Mouse (Mus musculus): ENCODE data around the gene Itga9.
A peak's percentile ranks its signal among the peaks of the same experiment; 100 is the strongest.

Itga9 gene

DNA sequence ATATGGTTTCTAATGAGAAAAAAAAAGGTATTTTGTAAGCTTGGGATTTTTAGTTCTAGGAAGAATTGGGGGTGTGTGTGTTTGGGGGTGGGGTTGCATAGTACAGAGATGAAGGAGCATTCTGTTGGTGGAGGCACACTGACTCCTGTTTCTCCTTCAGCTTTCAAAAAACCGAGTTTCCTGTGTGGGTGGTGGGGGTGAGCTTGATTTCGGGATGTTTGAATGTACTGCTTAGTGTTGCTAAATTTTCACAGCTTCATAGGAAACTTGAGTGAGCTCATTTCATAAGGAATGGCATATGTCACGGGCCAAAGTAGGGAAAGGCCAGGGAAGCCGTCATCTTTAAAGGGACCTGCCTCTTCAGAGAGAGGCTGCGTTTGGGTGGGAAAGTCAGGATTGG is 122.5 kb downstream of the Itga9 start:
- DNase-seq (ENCODE audit: low spot score): no peak

DNA sequence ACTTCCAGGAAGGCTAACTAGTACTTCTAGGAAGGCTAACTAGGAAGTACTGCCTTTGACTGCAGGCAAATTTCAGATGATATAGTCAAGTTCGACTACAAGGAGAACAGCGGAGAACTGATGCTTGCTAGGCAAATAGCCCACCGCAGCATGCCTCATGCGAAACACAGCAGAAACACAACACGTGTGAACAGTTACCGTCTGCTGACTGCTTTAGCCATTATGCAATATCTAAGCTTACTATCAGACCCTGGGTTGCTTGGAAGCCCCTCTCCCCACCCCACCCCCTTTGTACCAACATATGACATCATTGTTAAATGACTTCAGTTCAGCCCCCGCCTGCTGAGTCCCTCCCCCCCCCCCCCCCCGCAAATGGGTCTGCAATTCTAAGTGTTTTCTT is 123.7 kb downstream of the Itga9 start:
- no peak for DNase-seq (ENCODE audit: low spot score)

DNA sequence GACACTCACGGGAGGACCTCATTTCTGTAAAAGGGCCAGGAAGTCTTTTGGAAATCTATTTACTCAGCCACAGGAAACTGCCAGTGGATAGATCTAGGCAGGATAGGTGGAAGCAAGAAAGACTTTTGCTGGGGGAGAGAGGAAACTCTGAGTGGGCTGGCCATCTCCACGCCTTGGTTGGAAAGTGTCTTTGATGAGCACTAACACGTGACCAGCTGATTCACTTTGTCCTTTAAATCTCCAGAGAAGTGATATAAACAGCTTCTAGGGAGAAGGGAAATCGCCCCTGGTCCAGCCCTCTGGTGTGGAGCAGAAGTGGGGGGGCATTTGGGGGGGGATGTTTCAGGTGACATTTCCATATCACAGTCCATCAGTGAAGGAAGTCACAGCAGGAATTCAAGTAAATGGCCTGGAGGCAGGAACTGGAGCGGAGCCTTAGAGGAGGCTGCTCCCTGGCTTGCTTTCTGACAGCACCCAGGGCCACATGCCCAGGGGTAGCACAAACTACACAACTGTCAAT is 124.4 kb downstream of the Itga9 start:
- DNase-seq (ENCODE audit: low spot score): no peak

DNA sequence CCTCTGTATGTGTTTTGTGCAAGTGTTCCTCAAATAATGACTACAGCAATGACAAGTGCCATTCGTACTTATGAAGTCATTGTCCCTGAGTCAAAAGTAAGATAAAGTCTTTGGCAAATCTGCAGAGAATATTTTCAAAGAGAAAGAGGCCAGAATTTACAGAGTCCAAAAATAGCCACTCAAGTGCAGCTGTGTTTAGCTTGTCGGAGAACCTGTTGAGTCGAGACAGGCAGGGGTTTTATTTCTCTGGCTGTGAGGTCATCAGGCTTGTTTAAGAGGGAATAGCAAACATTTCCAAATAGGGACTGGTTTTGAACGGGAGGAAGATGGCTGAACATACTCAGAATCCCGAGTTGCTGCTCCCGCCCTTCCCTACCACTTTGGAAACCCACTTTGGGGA is 125.2 kb downstream of the Itga9 start:
- no peak for DNase-seq (ENCODE audit: low spot score)

DNA sequence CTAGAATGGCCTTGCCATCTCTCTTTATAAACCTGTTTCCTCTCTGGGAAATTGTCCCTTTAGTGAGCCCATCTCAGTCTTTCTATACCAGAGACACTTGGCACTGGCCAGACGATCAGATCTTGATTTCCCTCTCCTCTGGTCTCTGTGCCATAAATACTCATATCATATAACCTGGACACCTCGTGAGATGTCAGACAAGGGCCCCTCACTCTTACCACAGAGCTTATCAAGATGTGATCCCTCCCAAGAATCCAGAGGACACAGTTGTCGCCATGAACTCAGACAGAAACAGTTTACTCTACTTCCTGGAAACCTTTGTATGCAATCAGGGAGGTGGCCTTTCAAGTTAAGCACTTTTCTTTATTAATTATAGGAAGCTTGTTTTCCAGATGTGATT is 127.1 kb downstream of the Itga9 start:
- no peak for DNase-seq (ENCODE audit: low spot score)

DNA sequence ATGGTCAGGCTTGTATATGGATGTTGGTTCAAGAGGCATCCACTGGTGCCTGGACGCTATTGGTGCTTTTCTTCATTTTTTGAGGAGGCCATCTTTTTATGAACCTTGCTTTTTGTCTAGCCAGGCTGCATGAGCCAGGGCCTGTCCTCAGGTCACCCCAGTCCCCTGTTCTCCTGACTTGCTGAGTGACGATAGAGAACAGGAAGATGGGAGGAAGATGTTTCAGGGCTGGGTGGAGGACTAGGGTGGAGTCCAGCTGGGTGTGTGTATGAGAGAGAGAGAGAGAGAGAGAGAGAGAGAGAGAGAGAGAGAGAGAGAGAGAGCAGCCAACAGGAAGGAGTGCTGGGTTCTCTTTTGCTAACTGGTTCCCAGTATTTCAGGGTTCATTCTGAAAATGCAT is 130.6 kb downstream of the Itga9 start:
- DNase-seq (ENCODE audit: low spot score): no peak

DNA sequence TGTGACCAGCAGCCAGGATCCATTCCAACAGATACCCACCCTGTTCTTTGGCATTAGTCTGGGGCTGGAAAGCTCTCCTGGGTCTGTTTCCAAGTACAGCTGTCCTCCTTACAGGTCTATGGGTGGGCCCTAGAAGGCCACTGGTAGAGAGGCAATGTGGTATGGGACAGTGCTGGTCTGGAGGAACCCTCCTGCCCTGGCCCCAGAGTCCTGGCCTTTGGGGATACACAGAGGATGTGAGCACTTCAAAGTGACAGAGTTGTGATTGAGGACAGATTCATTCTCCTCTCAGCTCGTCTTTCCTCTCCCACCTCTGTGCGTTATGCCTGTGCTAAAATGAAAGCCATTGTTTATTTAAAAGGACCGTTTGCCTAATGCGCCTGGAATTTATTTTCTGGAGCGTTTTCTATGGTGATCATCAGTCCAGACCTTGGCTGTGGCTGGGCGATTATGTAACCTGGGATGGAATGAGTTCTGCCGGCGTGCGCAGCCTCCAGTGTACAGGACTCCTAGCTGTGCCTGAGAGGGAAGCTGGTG is 131.2 kb downstream of the Itga9 start:
- peak; percentile 38 for DNase-seq (ENCODE audit: low spot score)

DNA sequence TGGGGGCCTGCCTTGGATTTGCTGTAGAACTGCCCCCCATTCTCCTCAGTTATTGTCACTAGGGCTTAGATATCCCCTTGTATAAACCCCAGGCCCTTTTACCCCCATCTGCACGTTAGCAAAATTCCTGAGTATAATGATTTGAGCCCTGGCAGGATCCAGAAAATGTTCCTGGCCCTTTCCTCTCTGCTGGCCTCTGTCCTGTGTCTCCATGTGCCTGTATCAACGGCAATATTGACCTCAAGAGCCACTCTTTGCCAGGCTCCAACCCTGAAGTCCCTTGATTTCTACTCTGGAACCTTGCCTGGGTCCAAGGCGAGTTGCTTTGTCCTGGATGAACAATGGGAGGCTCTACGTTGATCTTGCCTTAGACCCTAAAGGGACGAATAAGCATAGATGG is 131.8 kb downstream of the Itga9 start:
- DNase-seq (ENCODE audit: low spot score): no peak

DNA sequence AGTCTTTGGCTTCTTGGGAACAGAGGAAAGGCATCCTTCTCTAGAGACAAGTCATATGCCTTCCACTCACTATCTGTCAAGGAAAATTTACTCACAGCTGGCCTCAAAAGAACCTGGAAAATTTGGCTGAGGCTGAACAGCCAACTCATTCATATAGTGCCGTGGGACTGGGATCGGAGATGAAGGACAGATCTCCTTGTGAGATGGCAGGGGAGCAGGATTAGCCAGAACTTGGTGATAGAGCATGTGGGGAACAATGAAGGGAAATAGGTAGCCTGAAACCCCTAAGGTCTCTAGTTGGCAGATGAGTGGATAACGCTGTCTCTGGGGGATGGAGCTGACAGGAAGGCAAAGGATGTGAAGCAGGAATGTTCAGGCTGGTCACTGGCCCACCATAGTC is 132.6 kb downstream of the Itga9 start:
- DNase-seq (ENCODE audit: low spot score): no peak

DNA sequence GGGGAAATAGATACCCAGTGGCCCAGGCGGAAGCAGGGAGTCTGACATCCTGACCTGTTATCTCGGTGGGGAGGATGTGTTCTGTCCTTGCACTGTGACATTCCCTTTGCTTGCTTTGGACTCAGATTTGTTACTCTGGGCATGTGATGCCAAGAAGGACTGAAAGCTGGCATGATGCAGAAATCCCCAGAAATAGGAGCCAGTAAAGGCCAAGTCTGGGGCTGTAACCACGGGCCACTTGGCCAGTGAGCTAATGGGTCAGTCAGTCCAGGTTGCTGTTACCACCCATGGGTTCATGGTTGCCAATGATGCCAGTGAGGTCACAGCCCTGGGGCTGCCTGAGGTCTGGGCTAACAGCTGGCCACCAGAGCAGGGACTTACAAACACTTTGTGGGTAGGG is 133.2 kb downstream of the Itga9 start:
- DNase-seq (ENCODE audit: low spot score): no peak

DNA sequence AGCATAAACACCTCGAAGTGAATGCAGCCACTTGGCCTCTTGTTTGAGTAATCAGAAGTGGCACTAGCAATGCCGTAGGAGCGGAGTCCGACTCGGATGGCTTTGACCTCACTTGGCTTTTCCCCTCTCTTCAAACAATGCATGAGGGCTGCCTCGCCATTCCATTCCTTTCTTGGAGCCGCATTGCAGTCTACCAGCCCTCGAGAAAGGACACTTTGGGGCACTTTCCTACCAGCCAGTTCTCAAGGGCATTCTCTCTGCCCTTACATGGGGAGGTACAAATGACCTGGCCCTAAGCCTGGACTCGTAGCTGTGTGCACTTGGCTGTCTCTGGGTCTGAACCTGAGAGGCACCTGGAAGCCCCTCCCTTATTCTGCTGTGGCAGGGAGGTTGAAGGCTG is 134.8 kb downstream of the Itga9 start:
- DNase-seq (ENCODE audit: low spot score): no peak

DNA sequence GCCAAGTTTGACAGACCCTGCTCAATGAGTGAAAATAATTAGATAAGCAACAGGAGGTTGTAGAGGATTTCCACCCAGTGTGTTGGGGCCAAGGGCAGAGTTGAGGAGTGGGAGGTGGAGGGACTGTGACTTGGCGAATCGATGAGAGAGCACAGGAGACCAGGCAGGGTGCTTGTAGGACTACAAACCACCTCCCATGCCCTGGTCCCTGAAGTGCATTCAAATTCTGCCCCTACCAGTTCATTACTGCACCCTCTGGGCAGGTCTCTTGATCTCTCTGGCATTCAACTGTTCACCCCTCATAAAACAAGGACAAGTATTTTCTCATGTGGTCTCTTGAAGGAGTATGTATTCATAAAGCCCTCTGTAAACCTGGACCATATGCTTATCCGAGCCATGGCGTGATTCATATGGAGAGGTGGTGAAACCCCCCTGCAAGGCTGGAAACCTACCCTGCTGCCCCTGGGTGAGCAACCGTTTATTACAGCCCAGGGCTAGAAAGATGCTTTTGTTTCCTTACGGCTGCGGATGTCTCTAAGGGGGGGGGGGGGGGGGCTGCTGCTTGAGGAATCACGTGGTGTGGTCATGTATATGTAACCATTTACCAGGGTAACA is 143.0 kb downstream of the Itga9 start:
- DNase-seq (ENCODE audit: low spot score): no peak

DNA sequence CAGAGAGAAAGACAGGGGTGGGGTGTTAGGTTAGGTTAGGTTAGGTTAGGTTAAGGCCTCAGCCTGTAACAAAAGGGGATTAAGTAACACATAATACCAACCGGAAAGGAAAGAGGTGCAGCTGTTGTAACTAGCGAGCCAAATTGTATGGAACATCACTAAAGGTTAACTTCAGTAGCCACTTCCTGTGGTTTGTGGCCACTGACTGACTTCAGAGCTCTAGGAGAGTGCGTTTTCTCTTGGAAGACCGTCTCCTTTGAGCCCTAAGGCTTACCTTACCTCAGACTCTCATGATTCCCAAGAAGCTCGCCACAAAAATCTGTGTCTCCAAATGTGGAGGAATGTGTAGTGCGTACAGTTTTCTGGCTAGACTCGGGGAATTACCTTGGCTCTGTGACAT is 144.3 kb downstream of the Itga9 start:
- no peak for DNase-seq (ENCODE audit: low spot score)

DNA sequence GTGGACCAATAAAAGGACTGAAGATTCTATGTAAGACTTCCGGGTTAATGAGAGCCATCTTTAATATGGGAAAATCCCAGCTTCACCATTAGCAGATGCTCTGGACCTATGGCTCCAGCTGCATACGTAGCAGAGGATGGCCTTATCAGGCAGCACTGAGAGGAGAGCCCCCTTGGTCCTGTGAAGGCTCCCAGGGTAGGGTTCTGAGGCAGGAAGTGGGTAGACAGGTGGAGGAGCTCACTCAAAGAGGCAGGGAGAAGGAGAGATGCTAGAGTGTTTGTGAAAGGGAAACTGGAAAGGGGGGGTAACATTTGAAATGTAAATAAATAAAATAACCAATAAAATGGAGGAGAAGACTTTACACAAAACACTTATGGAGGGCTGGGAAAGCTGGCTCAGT is 145.9 kb downstream of the Itga9 start:
- DNase-seq (ENCODE audit: low spot score): no peak

DNA sequence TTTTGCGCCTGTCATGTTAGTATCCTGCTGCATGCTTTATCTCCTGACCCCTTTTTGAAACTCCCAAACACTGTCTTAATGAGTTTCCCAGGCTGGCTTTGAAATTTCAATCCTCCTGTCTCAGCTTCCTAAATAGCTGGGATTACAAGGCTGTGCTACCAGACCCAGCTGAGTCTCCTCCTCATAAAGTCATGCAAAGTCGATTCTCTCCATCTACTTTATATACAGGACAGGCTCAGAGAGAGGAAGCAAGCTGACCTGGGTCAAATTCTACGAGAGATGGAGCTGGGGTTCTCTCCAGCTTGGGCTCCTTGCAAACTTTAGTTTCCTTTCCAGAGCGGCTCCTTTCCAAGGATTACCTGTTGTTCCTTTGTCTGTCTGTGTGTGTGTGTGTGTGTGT is 153.0 kb downstream of the Itga9 start:
- DNase-seq (ENCODE audit: low spot score): no peak

DNA sequence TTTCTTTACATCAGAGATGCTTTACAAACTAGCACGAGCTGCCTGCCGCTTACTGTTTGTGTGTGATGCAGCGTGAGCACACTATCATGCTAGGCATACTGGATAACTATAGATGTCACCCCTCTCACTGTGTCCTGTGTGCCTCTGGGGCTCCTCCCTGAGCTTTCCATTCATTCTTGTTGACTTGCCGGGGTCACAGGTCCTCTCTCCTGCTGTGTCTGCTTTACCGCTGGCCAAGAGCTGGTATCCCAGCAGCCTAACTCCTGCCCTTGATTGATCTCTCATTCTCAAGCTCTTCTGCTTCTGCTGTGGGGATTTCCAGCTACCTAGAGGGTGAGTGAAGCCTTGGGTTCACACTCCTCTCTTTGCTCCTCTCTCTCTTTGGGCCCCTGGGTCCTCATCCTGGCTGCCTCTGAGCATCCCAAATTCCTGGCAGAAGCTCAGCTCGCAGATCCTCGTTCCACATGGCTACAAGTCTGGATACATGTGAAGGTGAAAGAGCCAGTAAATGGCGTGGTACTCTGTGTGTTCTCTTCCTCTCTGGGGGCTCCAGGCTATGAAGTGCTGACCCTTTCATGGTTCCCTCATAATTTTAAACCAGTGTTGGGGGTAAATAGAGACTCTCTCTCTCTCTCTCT is 155.6 kb downstream of the Itga9 start:
- DNase-seq (ENCODE audit: low spot score): no peak

DNA sequence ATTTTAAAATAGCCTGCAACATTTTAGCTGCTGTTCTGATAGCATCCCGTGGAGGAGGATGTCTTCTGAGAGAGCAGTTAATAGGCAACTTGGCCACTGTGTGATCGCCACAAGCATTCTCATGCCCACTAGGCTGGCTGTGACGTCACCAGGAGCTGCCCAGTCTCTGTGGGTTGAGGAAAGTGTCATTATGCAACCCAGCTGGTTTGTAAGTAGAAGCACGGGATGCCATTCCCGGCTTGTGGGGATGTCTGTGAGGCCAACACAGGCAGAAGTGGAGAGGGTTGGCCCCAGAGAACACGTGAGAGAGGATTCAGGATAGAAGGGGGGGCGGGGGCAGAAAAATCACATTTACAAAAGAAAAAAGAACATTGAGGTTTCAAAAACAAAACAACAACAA is 156.3 kb downstream of the Itga9 start:
- no peak for DNase-seq (ENCODE audit: low spot score)

DNA sequence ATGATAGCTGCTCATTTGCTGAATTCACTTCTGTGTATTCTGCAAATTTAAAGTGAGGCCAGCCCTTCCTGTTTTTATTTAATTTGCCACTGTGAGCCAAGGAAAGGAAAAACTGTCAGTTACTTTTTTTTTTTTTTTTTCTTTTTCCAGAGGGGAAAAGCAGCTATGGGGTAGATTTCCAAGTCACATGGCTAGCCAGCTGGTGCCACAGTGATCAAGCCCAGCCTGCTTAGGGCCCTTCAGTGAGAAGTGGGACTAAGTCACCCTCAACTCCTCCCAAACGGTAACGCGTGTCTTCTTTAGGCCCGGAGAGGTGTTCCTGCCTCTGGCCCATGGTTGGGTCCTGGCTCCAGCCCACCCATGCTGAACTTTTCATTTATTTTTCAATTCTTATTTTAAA is 156.7 kb downstream of the Itga9 start:
- no peak for DNase-seq (ENCODE audit: low spot score)

DNA sequence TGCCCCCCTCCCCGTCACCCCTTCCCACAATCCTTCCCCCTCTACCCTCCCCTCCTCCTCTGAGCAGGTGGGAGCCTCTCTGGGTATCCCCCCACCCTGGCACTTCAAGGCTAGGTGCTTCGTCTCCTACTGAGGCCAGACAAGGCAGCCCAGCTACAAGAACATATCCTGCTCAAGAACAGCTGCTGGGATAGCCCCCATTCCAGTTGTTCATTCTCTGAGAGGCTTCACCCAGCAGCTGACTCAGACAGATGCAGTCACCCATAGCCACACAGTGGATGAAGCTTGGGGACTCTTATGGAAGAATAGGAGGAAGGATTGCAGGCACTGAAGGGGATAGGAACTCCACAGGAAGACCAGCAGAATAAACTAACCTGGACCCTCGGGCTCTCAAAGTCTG is 157.2 kb downstream of the Itga9 start:
- DNase-seq (ENCODE audit: low spot score): no peak

DNA sequence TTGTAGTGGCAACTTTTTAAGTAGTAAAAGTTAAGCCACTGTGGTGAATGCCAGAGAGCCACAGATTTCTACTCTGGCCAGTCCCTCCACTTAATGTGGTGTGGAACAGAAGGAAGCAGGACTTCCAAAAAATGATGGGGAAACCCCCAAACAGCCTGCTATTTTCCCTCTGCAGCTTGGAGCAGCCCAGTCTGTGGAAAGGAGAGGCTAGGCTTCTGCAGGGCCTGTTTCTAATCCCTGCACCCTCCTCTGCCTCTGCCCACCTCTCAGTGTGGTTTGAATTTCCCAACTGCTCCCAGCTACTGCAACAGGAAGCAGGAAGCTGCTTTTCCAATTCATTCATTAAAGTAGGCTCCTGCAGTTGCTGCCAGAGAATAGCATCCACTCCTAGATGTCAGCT is 158.6 kb downstream of the Itga9 start:
- no peak for DNase-seq (ENCODE audit: low spot score)

DNA sequence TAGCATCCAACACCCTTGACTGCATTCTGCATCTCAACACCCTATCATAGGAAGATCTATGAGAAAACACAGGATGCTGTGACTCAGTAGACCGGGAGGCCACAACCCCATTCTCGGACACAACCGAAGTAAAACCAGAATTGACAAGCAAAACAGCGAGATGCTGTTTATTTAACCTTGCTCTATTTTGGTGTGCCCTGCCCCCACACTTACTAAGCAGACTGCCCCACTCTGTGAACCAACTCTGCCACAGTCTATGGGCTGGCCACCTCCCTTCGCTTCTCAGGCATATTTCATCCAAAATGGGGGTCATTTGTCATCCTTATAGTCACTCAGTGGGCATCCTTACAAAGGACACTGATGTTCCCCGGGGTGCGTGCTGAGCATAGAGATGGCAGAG is 160.5 kb downstream of the Itga9 start:
- no peak for DNase-seq (ENCODE audit: low spot score)

DNA sequence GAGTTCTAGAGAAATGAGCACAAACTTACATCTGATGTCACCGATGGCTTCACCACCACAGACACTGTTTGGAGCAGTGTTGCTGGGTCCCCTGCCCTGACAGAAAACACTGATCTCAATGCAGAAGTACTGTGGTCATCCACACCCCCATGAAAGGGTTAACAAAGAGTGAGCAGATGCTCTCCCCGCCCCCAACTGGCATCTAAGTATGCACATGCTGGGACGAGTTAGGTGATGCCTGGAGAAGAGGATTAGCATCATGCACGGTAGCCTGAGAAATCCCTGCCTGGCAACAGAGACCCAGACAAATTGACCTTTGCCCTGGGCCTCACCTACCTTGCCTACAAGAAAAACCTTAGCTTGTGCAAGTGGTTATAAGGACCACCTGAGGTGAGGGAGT is 162.1 kb downstream of the Itga9 start:
- DNase-seq (ENCODE audit: low spot score): no peak

DNA sequence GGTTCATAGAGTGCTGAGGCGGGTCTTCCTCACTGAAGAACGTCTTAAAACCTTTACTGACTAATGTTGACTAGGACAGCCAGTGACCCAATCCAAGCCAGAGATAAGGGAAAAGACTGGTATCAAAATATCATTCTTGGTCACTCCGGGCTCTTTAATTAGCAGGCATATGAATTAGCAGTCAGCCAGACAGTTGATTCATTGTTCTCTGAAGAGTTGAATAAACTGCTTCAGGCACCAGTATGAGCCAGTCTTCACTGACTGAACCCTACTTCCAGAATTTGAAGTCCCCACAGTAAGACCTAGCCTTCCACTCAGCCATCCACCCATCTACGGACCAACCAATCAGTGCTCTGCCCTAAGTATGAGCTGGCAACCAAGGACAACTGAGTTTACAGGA is 163.9 kb downstream of the Itga9 start:
- DNase-seq (ENCODE audit: low spot score): no peak

DNA sequence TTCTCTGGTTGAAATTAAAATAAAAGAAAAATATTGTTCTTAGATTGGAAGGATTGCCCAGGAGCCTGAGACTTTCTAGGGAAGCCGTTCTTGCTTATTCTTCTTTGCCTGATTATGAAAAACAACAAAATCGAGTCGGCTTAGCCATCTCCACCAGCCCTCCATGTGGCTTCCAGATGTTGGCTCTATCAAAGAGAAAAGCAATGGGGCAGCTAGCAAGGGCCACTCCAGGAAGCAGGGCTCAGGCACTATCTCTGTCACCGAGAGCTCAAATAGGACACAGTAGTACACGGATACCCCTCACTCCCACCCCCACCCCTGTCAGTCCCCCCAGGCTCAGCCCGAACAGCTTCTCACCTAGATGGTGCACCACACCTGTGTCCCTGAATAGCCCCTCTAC is 168.2 kb downstream of the Itga9 start:
- no peak for DNase-seq (ENCODE audit: low spot score)

All from testis, postnatal 14 days (tissue).